Mouse (Mus musculus) hindbrain, embryonic 15.5 days (tissue): Measurements from ENCODE around the gene Agfg2. TPM values are rescaled to one million over a fixed set of nuclear protein-coding genes. Genes with fewer than 3 reads are reported as not detected.

ENCODE experiments used
- ATAC-seq: fragments of 200-750 bp; cut with Nextera tagmentation; 2 replicates; pipeline ENCODE4 v1.8.0; 2017; ENCODE audit warnings: low read depth, moderate number of reproducible peaks, moderate TSS enrichment; ENCODE audit not compliant: low FRiP score
- H3K27ac ChIP-seq: fragments of 300-500 bp; sonication (generic); replicated peaks from 2 replicates; pipeline ENCODE4 v1.5.1; 2015; ENCODE audit warnings: mild to moderate bottlenecking, inconsistent platforms
- H3K27me3 ChIP-seq: fragments of 300-500 bp; sonication (generic); 2 replicates; pipeline ENCODE4 v1.6.1; 2015; ENCODE audit warnings: control low read depth, inconsistent platforms
- H3K36me3 ChIP-seq: fragments of 300-500 bp; sonication (generic); 2 replicates; pipeline ENCODE4 v1.6.1; 2015; ENCODE audit warnings: control low read depth, inconsistent platforms
- H3K4me1 ChIP-seq: fragments of 300-500 bp; sonication (generic); replicated peaks from 2 replicates; pipeline ENCODE4 v1.6.1; 2015; ENCODE audit warnings: control low read depth, inconsistent platforms
- H3K4me2 ChIP-seq: fragments of 300-500 bp; sonication (generic); 2 replicates; pipeline ENCODE4 v1.6.1; 2015; ENCODE audit warnings: moderate library complexity, mild to moderate bottlenecking, inconsistent platforms
- H3K4me3 ChIP-seq: fragments of 300-500 bp; sonication (generic); 2 replicates; pipeline ENCODE4 v1.5.1; 2015; ENCODE audit warnings: mild to moderate bottlenecking, inconsistent platforms
- H3K9ac ChIP-seq: fragments of 300-500 bp; sonication (generic); 2 replicates; pipeline ENCODE4 v1.6.1; 2015; ENCODE audit warnings: inconsistent platforms
- H3K9me3 ChIP-seq: fragments of 300-500 bp; sonication (generic); 2 replicates; pipeline ENCODE4 v1.6.1; 2016; ENCODE audit warnings: control low read depth, inconsistent platforms
- WGBS: fragments of 180-500 bp; shearing (Covaris S2); methylation state at CpG from one replicate; pipeline ENCODE4 v1.1.7; 2015; 5-methylcytosine and 5-hydroxymethylcytosine counted together
- polyA plus RNA-seq: library from polyadenylated mRNA; unstranded; fragments of >200 nt; fragmentation: Nextera tagmentation; extraction: Ambion mirVana; gene quantifications from 2 replicates; pipeline ENCODE4 v1.2.1, GENCODE M21; 2015

Gene Agfg2
- polyA plus RNA-seq, 1 experiment from 2014 or later = 20.3 TPM

DNA sequence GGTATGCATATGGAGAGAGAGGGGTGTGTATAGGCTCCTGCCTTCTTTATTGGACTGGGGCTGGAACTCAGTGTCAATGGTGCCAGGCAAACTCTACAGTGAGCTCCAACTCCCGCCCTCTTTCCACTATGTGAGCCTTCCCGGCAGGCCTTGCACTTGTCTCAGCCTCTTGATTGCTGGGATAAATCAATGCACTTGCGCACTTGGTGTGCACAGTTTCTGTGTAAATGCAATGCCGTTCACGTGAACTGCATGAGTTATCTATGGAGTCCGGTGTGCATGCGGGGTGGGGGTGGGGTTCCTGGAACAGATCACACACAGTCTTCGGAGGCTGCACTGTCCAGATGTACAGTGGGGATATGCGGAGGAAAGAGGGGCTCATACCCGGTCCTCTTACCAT is 31.2 kb downstream of the Agfg2 start:
- WGBS = 95% methylated on average over 10 of the region's 10 CpGs
- H3K4me3 ChIP-seq = no peak overlapping the region
- H3K27ac ChIP-seq = no peak overlapping the region
- no peaks in the 10 kb centered on the region for H3K27me3 ChIP-seq
- H3K9ac ChIP-seq = no peak overlapping the region
- no peak for ATAC-seq
- no peak overlapping the region for H3K4me2 ChIP-seq
- H3K4me1 ChIP-seq = peaks cover 13% of the 10 kb centered on the region
- no peaks in the 10 kb centered on the region for H3K9me3 ChIP-seq
- H3K36me3 ChIP-seq = peaks cover 16% of the 10 kb centered on the region; the same call in 1 of the 2 replicates

DNA sequence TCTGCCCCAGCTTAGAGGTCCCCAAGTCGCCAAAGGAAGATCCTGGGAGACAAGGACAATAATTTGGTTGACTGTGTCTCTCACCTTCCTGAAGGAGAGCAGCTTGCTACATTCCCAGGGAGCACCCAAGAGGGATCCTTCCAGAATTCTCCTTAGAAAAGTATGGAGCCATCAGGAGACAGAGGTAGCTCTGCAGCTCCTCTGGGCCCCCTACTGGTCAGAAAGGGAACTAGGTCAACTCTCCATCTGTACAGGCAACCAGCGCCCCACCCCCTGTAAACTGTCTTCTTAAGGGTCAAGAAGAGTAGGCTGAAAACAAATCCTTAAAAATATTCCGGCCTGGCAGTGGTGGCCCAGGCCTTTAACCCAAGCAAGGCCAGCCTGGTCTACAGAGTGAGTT is 32.1 kb downstream of the Agfg2 start:
- no peak overlapping the region for H3K27ac ChIP-seq
- no peak overlapping the region for H3K4me3 ChIP-seq
- 19% methylated on average over 3 of the region's 3 CpGs for WGBS
- no peaks in the 10 kb centered on the region for H3K27me3 ChIP-seq
- H3K9me3 ChIP-seq = no peaks in the 10 kb centered on the region
- no peak overlapping the region for H3K9ac ChIP-seq
- H3K36me3 ChIP-seq = peaks cover 16% of the 10 kb centered on the region; the same call in 1 of the 2 replicates
- no peak overlapping the region for H3K4me2 ChIP-seq
- H3K4me1 ChIP-seq = peaks cover 19% of the 10 kb centered on the region
- no peak for ATAC-seq

DNA sequence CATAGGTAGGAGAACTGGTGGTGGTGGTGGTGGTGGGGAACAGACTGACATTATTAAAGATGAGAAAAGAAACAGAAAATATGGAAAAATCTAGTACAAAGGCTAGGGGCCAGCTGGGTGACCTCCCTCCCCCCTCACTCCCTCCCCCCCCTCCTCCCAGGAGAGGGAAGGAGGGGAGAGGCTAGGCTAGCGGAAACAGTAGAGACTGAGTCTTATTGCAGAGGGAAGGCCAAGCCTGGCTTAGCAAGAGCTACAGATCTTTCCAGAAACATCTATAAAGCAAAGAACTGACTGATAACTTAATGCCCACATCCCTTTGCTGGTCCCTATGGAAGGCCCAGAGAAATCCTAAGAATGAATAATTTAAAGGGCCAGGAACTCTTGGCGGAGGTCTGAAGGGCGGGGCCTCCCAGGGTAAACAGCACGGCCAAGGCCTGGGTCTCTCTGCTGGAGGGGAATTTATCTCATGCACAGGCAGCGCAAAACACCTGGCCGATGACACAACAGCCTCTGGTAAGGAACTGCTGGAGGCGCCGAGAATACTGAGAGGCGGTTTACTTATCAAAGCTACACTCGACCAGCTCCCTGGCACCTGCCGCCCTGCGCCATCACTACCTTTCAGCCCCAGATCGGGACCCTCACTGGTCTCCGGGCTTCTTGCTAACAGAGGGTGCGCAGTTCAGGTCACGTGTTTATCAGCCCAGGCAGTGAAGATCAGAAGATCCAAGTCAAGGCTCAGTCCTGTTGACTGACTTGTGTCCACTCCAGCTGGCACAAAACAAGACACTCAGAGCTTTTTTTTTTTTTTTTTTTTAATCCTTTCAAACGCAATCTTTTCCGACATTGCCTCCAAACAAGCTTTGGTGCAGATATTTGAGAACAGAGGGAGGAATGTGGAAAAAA is 34.6 kb downstream of the Agfg2 start:
- Histone ChIP-seq H3K9ac (no peak overlapping the region), H3K9me3 (no peaks in the 10 kb centered on the region)

GRCm38 (mm10) chr5:137649251-137649650 is 35.3 kb downstream of the Agfg2 start:
- WGBS = 30% methylated on average over 4 of the region's 4 CpGs
- H3K4me3 ChIP-seq = no peak overlapping the region
- peaks cover 27% of the 10 kb centered on the region for H3K27me3 ChIP-seq
- no peak overlapping the region for H3K9ac ChIP-seq
- no peak for ATAC-seq
- H3K27ac ChIP-seq = no peak overlapping the region
- H3K4me1 ChIP-seq = peaks cover 22% of the 10 kb centered on the region
- H3K9me3 ChIP-seq = no peaks in the 10 kb centered on the region
- peaks cover 13% of the 10 kb centered on the region; the same call in 1 of the 2 replicates for H3K36me3 ChIP-seq
- H3K4me2 ChIP-seq = no peak overlapping the region

More for the DNA sequence above, 34.6 kb downstream of the Agfg2 start:
- Histone ChIP-seq H3K27me3 (peaks cover 22% of the 10 kb centered on the region), H3K27ac (no peak overlapping the region), H3K36me3 (peaks cover 15% of the 10 kb centered on the region; the same call in 1 of the 2 replicates), H3K4me3 (peak overlapping the region; percentile 6; the same call in 1 of the 2 replicates), H3K4me1 (peaks cover 21% of the 10 kb centered on the region), H3K4me2 (peak overlapping the region; percentile 39)
- ATAC-seq = no peak
- WGBS = 23% methylated on average over 18 of the region's 18 CpGs

- no peak overlapping the region for H3K4me2 ChIP-seq
- ATAC-seq = peak; percentile 71; the same call in 1 of the 2 replicates
- no peak overlapping the region for H3K9ac ChIP-seq
- H3K27ac ChIP-seq = peak overlapping the region; percentile 34; the same call in 1 of the 2 replicates
- peaks cover 35% of the 10 kb centered on the region for H3K27me3 ChIP-seq
- H3K4me3 ChIP-seq = no peak overlapping the region
- H3K9me3 ChIP-seq = no peaks in the 10 kb centered on the region
- H3K4me1 ChIP-seq = peaks cover 22% of the 10 kb centered on the region
- WGBS = 75% methylated on average over 9 of the region's 9 CpGs
- H3K36me3 ChIP-seq = peaks cover 7% of the 10 kb centered on the region; the same call in 1 of the 2 replicates
Observed at GRCm38 (mm10) chr5:137647827-137648601, 36.5 kb downstream of the Agfg2 start.

DNA sequence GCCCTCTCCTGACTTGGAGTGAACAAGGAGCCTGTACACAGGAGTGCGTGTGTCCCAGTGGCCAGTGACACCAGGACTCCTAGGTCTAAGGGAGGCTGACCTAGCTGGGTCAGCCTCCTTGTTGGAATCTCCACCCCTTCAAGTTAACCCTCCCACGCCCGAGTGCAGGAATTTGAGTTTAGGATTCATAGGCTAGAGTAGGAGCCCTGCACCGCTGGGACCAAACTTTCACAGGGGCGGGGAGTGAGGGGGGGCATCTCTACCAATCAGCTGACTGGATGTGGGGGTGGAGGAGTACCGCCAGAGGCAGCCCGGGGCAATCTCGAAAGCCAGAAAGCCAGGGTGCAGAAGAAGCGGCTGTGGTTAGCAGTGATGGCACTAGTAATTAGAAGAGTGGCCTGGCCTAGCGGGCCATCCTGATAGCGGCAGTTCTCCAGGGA is 38.9 kb downstream of the Agfg2 start, which contains the start of gene Irs3:
Irs3 (minus strand) TSS at position 63 of the 440 bp plus-strand sequence.
- H3K9ac ChIP-seq = 0 out of 2 replicates have a peak within 1 kb of the TSS, but pooled peaks have one; percentile 9
- peaks cover 6% of the 10 kb centered on the region for H3K36me3 ChIP-seq
- H3K4me2 ChIP-seq = peak within 1 kb of the TSS; percentile 49
- peaks cover 37% of the 10 kb centered on the region for H3K27me3 ChIP-seq
- no peaks in the 10 kb centered on the region for H3K9me3 ChIP-seq
- peaks cover 22% of the 10 kb centered on the region for H3K4me1 ChIP-seq
- H3K27ac ChIP-seq = no peak within 1 kb of the TSS
- whole genome bisulfite sequencing = 14% methylated on average over 11 of the region's 11 CpGs
- peak within 1 kb of the TSS; percentile 27 for H3K4me3 ChIP-seq
- ATAC-seq = no peak

- ATAC-seq = no peak
- Histone ChIP-seq H3K9ac (0 out of 2 replicates have a peak overlapping the region, but pooled peaks have one; percentile 9), H3K4me2 (peak overlapping the region; percentile 49), H3K4me3 (peak overlapping the region; percentile 27), H3K9me3 (no peaks in the 10 kb centered on the region), H3K36me3 (peaks cover 11% of the 10 kb centered on the region), H3K4me1 (peaks cover 18% of the 10 kb centered on the region), H3K27me3 (peaks cover 37% of the 10 kb centered on the region), H3K27ac (no peak overlapping the region)
- 3% methylated on average over 44 of the region's 44 CpGs for WGBS
Observed at GRCm38 (mm10) chr5:137645091-137645651, 39.4 kb downstream of the Agfg2 start.

GRCm38 (mm10) chr5:137644484-137644883 is 40.0 kb downstream of the Agfg2 start:
- Histone ChIP-seq H3K4me2 (no peak overlapping the region), H3K27ac (no peak overlapping the region), H3K27me3 (peaks cover 37% of the 10 kb centered on the region), H3K4me1 (peaks cover 13% of the 10 kb centered on the region), H3K4me3 (no peak overlapping the region), H3K9ac (no peak overlapping the region), H3K36me3 (peaks cover 18% of the 10 kb centered on the region), H3K9me3 (no peaks in the 10 kb centered on the region)
- no peak for ATAC-seq
- WGBS = 40% methylated on average over 19 of the region's 19 CpGs

DNA sequence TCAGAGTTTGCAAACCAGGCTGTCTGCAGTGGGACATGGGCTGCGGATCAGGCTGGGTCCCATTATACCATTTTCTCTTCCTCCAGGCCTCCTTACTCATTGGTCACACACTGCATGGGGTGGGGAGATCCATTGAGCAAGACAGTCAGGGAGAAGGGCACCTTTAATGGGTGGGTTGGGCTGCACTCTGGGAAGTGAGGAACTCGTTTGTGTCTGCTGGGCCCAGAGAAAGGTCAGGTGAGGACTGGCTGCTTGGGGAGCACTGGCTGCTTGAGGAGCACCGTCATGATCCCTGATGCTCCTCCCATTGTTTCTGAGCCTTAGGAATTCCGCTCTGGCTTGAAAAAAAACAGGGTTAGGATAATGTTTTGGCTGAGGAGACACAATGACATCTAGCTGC is 41.6 kb downstream of the Agfg2 start:
- H3K27me3 ChIP-seq = peaks cover 37% of the 10 kb centered on the region
- no peak overlapping the region for H3K27ac ChIP-seq
- no peak overlapping the region for H3K4me3 ChIP-seq
- no peak overlapping the region for H3K9ac ChIP-seq
- H3K9me3 ChIP-seq = no peaks in the 10 kb centered on the region
- no peak for ATAC-seq
- H3K4me1 ChIP-seq = peaks cover 8% of the 10 kb centered on the region
- H3K36me3 ChIP-seq = peaks cover 31% of the 10 kb centered on the region
- H3K4me2 ChIP-seq = no peak overlapping the region
- WGBS = 56% methylated on average over 4 of the region's 4 CpGs

DNA sequence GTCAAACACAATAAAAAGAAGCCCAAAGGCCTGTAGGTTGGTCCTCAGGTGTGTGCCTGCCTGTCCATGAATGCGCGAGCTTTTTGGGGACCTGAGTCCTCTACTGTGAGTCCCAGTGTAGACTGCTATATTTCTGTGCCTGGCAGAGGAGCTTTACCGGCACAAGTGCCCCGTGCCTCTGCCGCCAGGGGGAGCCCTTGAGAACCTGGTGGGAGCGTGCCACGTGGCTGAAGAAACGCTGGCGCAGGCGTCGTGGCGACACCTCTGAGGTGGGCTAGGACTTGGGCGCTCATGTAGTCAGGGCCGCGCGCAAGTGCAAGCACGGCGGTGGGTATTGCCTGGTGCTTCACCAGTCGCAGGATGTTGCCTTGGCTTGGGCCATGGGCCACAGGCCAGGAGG is 43.5 kb downstream of the Agfg2 start, which contains the start of gene Sap25:
Sap25 (plus strand) TSS at position 281 of the 400 bp plus-strand sequence.
- Histone ChIP-seq H3K27me3 (peaks cover 26% of the 10 kb centered on the region), H3K4me1 (peaks cover 7% of the 10 kb centered on the region), H3K4me3 (no peak within 1 kb of the TSS), H3K9me3 (no peaks in the 10 kb centered on the region), H3K36me3 (peaks cover 49% of the 10 kb centered on the region), H3K4me2 (no peak within 1 kb of the TSS), H3K27ac (no peak within 1 kb of the TSS), H3K9ac (no peak within 1 kb of the TSS)
- ATAC-seq = peak; percentile 17; the same call in 1 of the 2 replicates
- WGBS = 91% methylated on average over 19 of the region's 19 CpGs

DNA sequence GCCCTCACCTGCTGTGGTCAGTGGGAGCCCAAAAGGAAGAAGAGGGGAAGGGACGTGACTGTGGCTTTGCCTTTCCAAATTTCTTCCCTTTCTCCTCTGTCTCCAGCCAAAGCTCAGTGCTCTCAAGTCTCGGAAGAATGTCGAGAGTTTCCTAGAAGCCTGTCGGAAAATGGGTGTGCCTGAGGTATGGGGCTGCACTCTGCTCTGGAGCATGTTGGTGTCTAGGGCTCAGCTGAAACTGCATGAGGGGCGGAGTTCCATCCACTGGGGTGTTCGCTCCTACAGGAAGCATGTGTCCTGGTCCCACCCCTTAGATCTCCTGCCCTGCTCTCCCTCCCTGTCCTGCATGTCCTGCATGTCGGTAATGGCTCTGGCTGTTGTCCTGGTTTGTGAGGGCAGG is 45.1 kb downstream of the Agfg2 start:
- H3K4me2 ChIP-seq = no peak overlapping the region
- H3K27me3 ChIP-seq = peaks cover 12% of the 10 kb centered on the region; the same call in 1 of the 2 replicates
- H3K9me3 ChIP-seq = no peaks in the 10 kb centered on the region
- WGBS = 88% methylated on average over 7 of the region's 7 CpGs
- no peak overlapping the region for H3K4me3 ChIP-seq
- peaks cover 59% of the 10 kb centered on the region for H3K36me3 ChIP-seq
- H3K9ac ChIP-seq = no peak overlapping the region
- ATAC-seq = no peak
- H3K4me1 ChIP-seq = no peaks in the 10 kb centered on the region
- H3K27ac ChIP-seq = no peak overlapping the region
